Mouse (Mus musculus) layer of hippocampus, adult 8-10 months (tissue): Measurements from ENCODE around the gene Fam187a. TPM values are rescaled to one million over a fixed set of nuclear protein-coding genes. Genes with fewer than 3 reads are reported as not detected.
A peak's percentile ranks its signal among the peaks of the same experiment; 100 is the strongest.

Experiments
- DNase-seq, 2 experiments: peaks; one replicate each; pipeline ENCODE4 v3.0.0; 2022; ENCODE audit warnings: low spot score in 2 of 2
- total RNA-seq, 4 experiments: library from RNA; stranded (reverse); gene quantifications; 2 replicates each; pipeline ENCODE4 v1.2.4; 2022

Fam187a gene
- total RNA-seq: under 1 TPM in 1 of 4 experiments, not detected in 3; 0.33 TPM

DNA sequence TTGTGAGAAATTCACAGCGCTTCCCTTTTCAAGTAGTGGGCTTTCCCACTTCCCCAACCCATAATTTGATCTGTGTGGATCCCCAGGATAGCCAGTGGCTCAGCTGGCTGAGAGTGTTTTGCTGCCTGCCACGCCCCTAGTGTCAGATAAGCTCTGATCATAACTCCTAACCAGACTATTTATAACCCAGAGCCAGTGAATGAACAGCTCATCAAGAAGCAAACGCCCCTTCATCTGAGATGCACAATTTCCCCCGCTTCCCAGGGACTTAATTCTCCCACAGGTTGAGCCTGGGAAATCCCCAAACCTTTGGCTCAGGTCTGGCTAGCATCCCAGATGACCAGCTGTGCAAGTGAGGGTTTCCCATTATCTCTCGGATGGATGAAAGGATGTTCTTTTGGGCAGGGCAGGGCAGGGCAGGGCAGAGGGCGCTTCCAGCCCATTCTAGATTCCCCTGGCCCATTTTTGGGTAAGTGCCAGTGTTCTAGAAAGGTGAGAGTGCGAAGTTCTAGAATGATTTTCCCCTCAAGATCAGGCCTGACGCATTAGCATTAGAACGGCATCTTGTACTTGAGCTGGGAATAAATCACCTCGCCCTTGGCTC, at the start of gene Fam187a:
Gene Fam187a (plus strand): TSS at position 554 of the 604 bp plus-strand sequence.
- DNase-seq: no peak

DNA sequence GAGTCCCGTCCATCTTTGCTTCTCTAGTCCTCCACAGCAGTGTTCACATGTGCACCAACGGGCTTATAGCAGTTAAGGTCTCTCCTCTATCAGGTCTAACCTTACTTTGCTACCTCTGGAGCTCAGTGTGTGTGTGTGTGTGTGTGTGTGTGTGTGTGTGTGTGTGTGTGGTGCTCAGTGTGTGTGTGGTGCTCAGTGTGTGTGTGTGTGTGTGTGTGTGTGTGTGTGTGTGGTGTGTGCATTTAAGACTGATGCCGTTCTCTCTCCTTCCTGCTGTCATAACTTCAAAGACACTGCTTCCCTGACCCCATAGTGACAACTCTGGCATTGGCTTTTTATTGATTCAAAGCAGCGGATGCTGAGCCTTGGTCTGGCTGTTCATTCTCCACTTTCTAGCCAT, 49.4 kb upstream of the Fam187a start, which contains the start of gene Higd1b:
Gene Higd1b (plus strand): TSS at position 301 of the 400 bp plus-strand sequence.
- no peak for DNase-seq

DNA sequence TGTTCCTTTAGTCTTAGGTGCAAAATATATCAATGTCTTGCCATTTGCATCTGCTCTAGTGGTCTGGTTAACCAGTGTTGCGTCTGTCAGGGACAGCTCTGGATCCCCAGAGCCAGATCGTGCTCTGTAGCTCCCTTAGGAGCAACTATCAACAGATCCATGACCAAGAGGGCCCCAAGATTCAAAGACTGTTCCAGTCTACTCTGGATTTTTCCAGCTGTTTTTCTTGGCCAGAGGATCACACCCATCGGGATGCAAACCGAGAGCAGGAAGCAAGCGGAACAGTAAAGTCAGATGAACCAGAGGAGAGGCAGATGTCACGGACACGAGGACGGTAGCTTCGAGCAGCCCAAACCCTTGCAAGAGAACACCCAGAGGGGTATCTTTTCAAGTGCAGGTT, 48.8 kb upstream of the Fam187a start:
- DNase-seq: no peak

DNA sequence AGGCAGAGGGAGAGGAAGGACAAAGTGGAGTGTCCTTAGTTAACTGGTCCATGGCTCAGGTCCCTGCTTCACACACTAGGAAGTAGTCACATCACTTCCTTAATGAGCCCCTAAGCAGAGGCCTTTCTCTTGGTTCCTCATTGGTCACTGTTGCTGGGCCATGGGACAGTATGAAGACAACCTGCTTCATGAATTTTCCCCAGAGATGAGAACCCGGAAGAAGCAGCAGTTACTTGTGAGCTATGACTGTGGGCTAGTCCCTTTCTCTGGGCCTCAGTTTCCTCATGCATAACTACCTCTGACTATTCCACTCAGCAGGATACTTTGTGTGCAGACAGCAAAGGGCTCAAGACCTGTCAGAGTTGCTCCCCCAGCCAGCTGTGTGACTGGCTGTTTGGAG, 47.6 kb upstream of the Fam187a start:
- DNase-seq: no peak

DNA sequence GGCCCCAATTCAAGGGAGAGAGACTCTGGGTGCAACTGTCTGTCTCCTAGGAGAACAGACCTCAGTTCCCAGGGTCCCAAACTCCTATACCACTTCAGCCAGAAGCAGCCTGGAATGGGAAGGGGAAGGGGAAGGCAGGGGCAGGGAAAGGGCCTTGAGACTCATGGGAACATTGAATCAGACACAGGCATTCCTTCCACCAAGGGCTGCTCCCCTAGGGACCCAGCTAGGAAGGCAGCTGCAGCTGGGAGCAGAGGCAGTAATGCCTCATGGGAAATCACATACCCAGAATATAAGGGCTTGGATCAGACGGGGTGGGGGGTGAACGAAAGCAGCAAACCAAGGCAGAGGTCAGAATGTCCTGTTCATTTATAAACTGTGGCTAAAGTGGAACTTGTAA, 46.8 kb upstream of the Fam187a start:
- no peak for DNase-seq

DNA sequence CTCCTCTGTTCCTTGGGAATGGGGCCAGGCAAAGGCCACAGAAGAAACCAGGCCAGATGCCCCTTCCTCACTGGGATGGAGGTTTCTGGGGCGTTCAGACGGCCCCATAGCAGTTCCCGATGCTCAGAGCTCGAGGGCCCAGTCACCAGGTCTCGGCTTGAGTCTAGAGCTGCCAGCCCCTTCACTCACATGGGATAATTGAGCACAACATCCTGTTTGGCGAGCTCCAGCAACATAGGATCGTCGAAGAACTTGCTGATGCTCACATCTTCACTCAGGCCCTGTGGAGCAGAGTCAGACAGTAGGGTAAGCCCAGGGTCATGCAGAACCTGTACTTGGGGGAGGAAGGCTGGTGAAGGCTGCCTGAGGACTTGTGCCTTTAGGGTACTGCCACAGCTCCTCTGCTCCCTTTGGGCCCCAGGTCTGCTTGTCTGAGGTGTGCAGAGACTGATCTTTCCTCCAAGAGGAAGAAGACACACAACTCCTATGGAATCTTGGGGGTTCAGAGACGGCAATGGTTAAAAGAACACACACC, 46.3 kb upstream of the Fam187a start:
- DNase-seq: no peak

DNA sequence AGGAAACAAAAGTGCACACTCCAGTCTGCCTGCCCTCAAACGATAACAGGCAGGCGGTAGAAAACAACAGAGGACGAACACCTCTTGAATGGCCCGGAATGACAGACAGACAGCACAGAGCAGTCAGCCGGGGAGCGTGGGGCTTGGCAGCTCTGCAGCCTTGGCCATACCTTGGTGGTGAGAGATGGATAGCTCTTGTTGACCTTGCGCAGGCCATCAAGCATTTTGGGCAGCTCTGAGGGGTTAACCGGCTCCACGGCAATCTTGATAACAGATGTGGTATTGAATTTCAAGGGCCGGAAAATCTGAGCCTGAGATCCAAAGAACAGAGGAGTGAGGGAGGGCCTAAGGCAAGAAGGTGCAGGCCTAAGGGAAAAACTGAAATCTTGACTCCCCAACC, 39.0 kb upstream of the Fam187a start:
- DNase-seq: no peak

DNA sequence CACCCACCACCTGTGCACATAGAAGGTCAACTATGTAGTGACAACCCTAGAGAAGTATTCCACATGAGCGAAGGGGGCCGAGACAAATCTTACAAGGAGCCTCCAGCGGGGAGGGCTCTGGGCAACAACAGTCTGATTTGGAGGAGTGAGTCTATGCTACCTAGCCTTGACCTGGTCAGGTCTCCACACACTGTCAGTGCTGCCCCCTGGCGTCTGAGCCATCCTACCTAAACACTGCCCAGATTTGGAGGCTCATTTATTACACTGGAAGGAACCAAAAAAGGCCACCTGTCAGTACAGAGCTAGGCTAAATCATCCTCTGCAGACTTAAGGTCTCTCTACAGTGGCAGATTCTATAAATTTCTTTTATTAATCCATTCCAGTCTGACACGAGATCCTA, 33.1 kb upstream of the Fam187a start:
- DNase-seq: no peak

DNA sequence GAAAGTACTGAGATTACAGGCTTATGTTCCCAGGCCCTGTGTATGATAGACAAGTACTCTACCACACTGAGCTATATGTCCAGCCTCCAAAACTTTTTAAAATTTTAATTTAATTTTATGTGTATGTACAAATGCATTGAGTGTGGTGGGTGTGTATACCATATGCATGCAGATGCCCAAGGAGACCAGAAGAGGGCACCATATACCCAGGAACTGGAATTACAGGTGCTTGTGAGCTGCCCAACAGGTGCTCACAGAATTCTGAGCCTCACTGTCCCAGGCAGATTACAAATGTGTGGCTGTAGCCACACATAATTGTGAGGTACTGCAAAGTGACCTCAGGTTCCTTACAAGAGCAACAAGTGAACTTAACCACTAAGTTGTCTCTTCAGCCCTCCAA, 31.2 kb upstream of the Fam187a start:
- no peak for DNase-seq

DNA sequence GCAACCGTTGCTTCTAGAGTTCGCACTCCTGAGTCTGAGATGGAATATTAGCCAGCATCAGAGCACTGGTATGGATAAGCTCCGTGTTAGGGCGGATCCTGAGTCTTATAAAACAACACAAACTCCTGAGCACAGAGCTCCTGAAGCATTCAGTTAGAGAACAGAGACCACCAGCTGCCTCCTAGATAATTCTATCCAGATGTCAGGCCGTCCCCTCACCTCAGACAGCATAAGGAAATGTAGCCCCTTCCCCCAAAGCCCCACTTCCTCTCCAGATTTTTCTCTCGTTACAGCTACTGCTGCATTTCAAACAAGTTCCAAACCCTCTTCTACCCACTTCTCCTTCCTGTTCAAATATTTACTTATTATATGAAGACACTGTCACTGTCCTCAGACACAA, 29.0 kb upstream of the Fam187a start:
- DNase-seq: no peak

DNA sequence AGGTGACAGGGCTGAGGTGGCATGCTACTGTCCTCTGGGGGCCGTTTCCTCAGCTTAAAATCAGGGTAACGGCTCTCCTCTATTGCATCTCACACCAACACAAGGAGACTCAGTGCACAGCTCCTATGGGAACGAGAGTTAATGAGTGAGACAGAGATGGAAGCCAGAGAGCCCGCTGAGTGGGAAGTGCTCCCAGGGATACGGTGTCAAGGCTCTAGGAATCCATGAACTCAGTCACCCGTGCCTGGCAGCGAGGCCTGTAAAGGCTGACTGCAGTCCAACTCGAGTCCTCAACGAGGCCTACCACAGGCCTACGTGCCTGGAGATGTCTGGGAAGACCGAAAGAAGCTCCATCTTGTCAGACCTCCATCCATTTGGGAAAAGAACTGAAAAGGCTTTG, 26.0 kb upstream of the Fam187a start:
- no peak for DNase-seq

DNA sequence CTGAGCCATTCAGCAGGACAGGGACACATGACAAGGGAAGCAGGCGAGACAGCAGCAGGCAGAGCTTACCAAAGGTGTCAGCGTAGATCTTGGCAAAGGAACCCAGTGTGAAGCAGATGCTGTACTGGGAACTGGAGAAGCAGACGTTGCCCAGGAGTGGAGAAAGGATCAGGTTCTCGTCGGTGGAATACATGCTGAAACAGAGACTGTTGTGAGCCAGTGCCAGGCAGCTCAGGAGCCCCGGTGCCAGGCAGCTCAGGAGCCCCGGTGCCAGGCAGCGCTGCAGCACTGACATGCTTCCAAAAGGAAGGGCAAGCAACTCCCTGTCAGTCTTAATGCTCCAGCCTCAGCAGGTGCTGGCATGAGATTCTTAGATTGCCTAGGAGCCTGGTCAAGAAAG, 25.0 kb upstream of the Fam187a start:
- DNase-seq: peak; percentile 29 to 41

DNA sequence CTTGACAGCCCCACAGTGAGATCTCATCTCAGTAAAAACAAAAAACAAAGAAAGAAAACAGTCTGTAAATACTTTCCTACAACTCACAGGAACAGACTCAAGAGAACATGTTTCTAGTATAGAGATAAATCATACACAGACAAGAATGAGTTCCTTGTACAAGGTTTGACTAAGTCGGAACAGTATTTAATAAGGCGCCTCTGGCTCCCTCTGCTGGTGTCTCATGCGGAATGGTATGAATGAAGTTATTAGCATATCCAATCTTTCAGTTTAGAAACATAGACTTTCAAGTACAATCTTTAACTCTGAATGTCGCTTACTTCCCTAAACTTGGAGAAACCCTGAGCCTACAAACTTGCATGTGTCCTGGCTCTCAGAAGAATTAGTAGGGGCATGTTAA, 20.7 kb upstream of the Fam187a start:
- peak in 1 of 2 experiments; percentile 76 for DNase-seq

DNA sequence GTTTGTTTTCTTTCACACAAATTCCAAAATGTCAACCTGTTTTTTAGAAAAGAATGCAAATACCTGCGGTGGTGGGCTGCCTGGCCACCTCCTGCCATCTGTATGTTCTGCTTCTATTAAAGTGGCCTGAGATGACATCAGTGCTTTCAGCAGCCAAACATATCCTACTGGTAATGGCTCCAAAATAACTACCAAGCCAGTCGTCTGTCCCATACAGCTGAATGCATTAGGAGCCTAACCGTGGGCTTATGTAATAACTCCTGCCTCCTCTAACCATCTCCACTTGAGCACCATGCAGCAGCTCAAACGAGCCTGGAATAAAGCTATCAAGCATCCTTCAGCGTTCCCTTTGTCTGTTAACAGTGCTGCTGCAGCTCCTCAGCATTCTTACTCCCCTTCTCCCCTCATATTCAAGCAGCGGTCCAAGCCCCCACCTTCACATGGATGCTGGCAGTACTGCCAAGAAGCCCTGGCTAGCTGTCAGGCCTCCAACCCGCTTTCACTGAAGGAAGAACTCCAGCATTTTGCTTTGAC, 10.1 kb upstream of the Fam187a start:
- DNase-seq: peak; percentile 68 to 77

DNA sequence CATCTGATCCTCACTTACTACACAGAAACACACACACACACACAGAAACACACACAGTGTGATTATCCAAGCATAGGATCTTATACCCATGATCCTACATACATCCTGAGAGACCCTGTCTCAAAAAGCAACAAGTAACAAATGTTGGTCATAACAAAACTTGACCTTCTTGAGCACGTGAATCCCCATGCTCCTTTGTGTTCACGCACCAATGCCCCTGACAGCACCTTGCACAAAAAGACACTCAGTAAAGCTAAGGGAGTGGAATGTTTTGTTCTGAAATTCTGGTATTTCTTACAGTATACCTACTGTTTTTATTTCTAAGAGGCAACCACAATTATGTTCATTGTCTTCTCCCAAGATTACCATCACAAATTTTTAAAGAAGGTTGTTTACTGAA, 5.4 kb upstream of the Fam187a start:
- no peak for DNase-seq

DNA sequence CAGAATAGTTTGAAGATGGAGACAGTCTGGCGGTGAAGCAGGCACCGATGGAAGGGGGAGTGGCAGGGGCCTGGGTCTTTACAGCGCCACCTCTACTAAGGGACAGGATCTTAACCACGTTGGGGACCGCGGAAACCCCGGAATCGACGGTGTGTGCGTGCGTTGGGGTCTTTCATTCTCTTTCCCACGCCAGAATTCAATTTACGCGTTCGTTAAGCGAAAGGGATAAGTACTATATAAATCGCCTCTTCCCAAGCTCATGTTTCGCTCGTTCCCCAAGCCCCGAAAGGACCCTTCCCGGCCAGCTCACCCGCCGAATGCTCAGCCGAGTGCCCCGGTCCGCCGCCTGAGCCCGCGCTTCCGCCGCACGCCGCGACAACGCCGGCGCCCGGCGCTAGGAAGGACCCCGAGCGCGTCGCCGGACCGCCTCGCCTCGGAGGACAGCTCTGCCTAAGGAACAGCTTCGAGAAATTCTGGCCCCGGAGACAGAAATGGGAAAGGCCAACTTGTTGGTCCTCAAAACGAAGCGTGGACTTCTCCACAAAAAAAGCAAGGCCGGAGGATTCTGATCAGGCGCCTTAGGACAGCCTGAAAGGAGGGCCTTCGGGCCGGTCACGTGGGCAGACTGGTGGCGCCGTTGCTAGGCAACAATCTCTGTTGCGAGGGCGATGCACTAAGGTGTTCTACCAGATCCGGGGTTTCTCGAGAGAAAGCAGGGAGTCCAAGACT, 4.2 kb upstream of the Fam187a start, which contains the start of the genes Eftud2 and Ccdc103:
Gene Eftud2 (minus strand): TSS at position 401 of the 729 bp plus-strand sequence.
Gene Ccdc103 (plus strand): TSS at position 620 of the 729 bp plus-strand sequence.
- peak; percentile 92 to 95 for DNase-seq

DNA sequence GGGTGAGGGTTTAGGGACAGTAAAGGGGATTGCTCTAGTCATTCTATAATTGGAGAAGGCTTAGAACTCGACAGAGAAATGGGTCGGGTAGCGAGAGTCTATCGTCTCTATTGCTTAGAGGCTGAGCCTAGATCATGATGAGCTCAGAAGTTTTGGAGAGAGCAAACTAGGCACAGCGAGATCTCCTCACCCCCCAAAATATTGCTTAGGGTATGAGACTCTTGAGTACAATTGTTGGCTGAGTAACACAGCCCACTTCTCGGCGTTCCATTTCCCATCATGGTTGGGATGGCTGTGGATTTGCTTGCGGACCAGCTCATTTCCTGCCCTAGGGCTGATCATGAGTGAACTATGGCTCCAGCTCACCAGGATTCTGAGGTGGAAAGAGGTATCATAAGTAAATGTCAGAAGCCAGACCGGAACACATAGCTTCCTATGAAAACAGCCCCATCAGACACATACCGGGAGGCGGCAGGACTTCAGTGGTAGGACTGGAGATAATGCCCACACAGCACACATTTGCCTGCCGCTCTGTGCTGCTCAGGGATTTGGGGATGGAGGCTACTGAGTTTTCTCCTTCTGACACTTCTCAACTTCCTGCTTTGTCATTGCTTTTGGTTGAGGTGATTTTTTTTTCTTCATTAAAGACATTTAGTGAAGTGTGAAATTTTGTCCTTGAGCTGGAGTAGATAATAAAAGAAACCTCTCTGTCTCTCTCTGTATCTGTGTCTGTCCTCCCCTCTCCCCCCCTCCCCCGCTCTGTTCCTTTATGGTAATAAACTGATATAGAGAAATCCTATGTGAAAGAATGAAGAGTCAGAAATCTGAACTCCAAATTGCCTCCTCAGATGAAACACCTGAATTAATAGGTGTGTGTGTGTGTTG, 3.4 kb upstream of the Fam187a start:
- DNase-seq: no peak

DNA sequence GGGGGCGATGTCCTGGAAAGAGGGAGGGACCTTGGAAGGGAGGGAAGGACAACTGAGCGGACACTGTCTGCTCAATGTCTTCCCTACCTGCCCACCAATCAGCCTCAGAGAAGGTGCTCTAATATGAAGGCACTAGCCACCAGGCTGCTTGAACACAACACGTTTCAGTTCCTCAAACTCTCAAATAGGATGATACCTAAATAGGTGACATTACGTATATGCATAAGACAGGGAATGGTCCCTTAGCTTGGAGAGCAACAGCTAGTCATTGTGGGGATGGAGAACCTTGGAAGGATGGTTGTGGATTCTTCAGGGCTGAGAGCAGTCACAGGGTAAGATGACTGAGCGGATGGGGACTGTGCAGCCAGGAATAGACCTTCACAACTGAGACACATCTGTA, 2.5 kb downstream of the Fam187a start:
- no peak for DNase-seq

DNA sequence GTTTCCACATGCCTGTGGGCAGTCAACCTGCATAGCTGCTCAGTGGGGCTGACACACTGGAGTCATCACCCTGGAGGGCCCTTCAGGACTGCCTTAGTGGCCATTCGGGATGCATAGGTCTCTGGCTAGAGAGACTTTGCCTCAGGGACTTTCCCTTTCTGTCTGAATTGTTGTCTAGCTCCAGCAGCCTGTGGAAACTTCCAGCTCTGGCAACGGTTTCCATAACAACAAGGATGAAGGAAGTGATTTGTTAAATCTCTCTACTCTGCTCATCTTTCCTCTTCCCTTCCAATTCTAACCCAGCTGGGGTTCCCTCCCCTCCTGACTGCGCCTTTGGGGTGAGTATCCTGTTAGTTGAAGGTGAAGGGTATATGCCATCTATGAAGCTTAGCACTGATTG, 3.2 kb downstream of the Fam187a start:
- peak; percentile 54 to 60 for DNase-seq

DNA sequence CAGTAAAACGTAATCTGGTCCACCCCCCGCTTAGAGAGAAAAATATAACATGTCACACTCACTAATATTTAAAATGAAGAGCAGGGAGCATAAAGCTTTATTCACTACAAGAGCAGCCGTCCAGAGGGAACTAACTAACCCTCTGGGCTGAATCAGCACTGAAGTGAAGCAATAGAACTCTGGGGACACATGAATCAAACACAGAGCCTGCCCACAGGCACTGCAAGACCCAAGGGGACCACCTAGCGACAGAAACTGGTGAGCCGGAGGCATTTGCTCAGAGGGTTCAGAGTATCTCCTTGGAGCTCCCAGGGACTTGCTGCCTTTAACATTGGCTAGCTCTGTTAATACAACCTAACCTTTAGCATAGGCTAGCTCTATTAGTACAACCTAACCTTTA, 5.1 kb downstream of the Fam187a start:
- DNase-seq: no peak

DNA sequence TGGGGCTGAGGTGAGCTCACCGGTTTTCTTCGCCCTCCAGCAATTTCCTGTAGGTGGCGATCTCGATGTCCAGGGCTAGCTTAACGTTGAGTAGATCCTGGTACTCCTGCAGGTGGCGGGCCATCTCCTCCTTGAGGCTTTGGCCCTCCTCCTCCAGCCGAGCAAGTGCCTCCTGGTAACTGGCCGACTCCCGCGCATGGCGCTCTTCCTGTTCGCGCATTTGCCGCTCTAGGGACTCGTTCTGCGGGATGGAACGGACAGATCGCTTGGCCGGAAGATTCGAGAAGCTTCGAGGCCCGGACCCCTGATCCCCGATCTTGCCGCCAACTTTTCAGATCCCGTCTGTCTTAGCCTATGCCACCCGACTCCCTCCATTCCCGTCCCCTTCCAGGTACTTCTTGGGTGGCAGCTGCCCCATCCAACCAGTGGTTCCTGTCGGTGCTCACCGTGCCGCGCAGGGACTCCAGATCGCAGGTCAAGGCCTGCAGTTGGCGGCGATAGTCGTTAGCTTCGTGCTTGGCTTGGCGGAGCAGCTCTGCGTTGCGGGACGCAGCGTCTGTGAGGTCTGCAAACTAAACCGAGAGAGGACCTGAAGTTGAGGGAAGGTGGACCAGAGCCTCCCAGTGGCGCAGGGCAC, 8.2 kb downstream of the Fam187a start:
- no peak for DNase-seq
